Mouse (Mus musculus) heart, embryonic 14.5 days (tissue): ENCODE measurements around the gene Ikbip. TPM values are rescaled to one million over a fixed set of nuclear protein-coding genes. Genes with fewer than 3 reads are reported as not detected.
A peak's percentile ranks its signal among the peaks of the same experiment; 100 is the strongest.

ENCODE experiments used
- ATAC-seq: fragments of 200-750 bp; cut with Nextera tagmentation; 2 replicates; pipeline ENCODE4 v1.8.0; 2017; ENCODE audit warnings: low read depth, moderate TSS enrichment; ENCODE audit not compliant: insufficient number of reproducible peaks, insufficient read depth, low FRiP score
- H3K27ac ChIP-seq, 2 experiments: fragments of 200-500 bp in 1 of 2; fragments of 300-500 bp in 1 of 2; sonication (generic) in 1 of 2; replicated peaks in 1 of 2; 2 replicates each; pipeline ENCODE4 v1.5.1; 2012 to 2014; ENCODE audit warnings: low read depth in 2 of 2, low read length in 2 of 2, control low read depth in 1 of 2, mild to moderate bottlenecking in 1 of 2, mixed read lengths in 1 of 2; ENCODE audit not compliant: control insufficient read depth in 1 of 2, insufficient read depth in 1 of 2
- H3K27me3 ChIP-seq: fragments of 300-500 bp; sonication (generic); 2 replicates; pipeline ENCODE4 v1.6.1; 2014; ENCODE audit warnings: mild to moderate bottlenecking, low read length, control low read depth; ENCODE audit not compliant: control insufficient read depth, insufficient read depth
- H3K36me3 ChIP-seq: fragments of 300-500 bp; sonication (generic); 2 replicates; pipeline ENCODE4 v1.6.1; 2014; ENCODE audit warnings: mild to moderate bottlenecking, control low read depth, low read length, mixed read lengths; ENCODE audit not compliant: control insufficient read depth, insufficient read depth
- H3K4me1 ChIP-seq, 2 experiments: fragments of 200-500 bp in 1 of 2; fragments of 300-500 bp in 1 of 2; sonication (generic) in 1 of 2; 2 replicates each; pipeline ENCODE4 v1.6.1; 2012 to 2014; ENCODE audit warnings: low read length in 2 of 2, control low read depth in 1 of 2, mixed read lengths in 1 of 2; ENCODE audit not compliant: control insufficient read depth in 2 of 2, insufficient read depth in 2 of 2
- H3K4me2 ChIP-seq: fragments of 300-500 bp; sonication (generic); 2 replicates; pipeline ENCODE4 v1.6.1; 2014; ENCODE audit warnings: mild to moderate bottlenecking, low read length
- H3K4me3 ChIP-seq, 2 experiments: fragments of 200-500 bp in 1 of 2; fragments of 300-500 bp in 1 of 2; sonication (generic) in 1 of 2; 2 replicates each; pipeline ENCODE4 v1.5.1; 2012 to 2014; ENCODE audit warnings: low read length in 2 of 2, mild to moderate bottlenecking in 2 of 2, control low read depth in 1 of 2, low read depth in 1 of 2, moderate library complexity in 1 of 2; ENCODE audit not compliant: control insufficient read depth in 1 of 2, insufficient read depth in 1 of 2
- H3K9ac ChIP-seq: fragments of 300-500 bp; sonication (generic); 2 replicates; pipeline ENCODE4 v1.6.1; 2014; ENCODE audit warnings: mild to moderate bottlenecking, low read length
- H3K9me3 ChIP-seq: fragments of 300-500 bp; sonication (generic); 2 replicates; pipeline ENCODE4 v1.6.1; 2016; ENCODE audit warnings: low read length, control low read depth; ENCODE audit not compliant: control insufficient read depth
- WGBS: fragments of 180-500 bp; shearing (Covaris S2); extraction: QIAGEN DNeasy Blood & Tissue Kit; methylation state at CpG from one replicate; pipeline ENCODE4 v1.1.7; 2014; 5-methylcytosine and 5-hydroxymethylcytosine counted together
- polyA plus RNA-seq: library from polyadenylated mRNA; unstranded; fragments of >200 nt; fragmentation: Nextera tagmentation; extraction: Ambion mirVana; gene quantifications from 2 replicates; pipeline ENCODE4 v1.2.1, GENCODE M21; 2014

The Ikbip gene
- 43.7 and 48.3 TPM in 2 replicates for polyA plus RNA-seq

DNA sequence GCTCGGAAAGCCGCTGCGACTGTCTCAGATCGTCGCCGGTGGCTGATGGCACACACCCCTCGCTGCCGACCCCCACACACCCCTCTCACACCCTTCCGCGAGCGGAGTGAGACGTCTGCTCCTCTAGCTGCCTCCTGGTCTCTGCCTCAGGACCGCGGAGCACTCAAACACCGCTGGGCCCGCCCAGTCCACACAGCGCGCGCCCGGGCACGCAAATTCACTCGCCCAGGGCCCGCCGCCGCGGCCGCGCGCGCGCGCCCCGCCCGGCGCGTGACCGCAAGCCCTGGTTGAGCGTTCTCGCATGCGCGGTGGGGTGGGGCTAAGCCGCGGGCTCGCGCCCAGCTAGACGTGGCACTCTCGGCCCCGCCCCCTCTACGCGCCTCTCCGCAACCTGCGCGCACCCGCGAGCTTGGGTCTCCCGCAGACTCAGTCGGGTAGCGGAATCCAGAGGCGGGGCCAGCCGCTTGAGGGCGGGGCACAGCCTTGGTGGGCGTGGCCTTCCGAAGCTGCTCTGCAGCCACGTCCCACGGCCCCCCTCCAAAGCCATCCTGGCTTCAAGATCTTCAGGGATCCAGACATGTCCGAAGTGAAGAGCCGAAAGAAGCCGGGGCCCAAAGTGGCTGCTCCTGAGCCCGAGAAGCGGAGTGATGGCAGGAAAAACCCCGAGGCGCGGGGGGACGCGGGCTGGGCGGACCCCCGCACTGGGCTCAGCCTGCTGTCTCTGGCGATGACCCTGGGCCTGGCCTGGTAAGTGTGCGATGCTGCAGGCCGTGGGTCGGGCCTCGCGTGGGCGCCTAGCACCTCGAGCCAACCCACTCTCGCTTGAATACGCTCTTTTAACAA is at the start of gene Ikbip, which contains the start of gene Apaf1:
TSS of gene Ikbip (plus strand) at position 391 of the 843 bp plus-strand sequence.
TSS of gene Apaf1 (minus strand) at position 221 of the 843 bp plus-strand sequence.
- peak; percentile 97 for ATAC-seq
- Histone ChIP-seq H3K4me1 (peaks cover 0 to 8% of the 10 kb centered on the region in 2 experiments; a peak in 2 of 4 replicates), H3K9me3 (no peaks in the 10 kb centered on the region), H3K4me2 (peak within 1 kb of the TSS; percentile 88), H3K36me3 (peaks cover 18% of the 10 kb centered on the region), H3K9ac (peak within 1 kb of the TSS; percentile 91), H3K27ac (peak within 1 kb of the TSS; percentile 63 to 89), H3K4me3 (peak within 1 kb of the TSS; percentile 81 to 95), H3K27me3 (no peaks in the 10 kb centered on the region)
- WGBS, result under 1% methylated on average over 87 of the region's 87 CpGs

DNA sequence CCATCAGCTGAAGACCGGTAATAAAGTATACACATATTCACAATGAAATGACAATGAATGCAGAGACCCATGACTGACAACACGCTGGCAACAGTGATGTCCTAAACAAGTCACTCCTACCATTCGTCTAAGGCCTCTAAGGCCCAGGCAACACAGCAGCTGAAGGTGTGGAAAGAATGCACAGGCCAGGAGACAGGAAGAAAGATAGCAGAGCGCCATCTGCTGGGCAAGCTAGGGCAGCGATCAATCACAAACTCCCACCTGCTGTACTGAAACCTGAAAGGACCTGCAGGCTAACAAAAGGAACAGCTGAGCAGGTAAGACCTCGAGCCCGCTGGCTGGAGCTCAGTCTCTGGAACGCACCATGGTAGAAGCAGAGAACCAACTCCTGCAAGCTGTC is 48.8 kb upstream of the Ikbip start:
- 0 out of 4 replicates have a peak, but pooled peaks cover 0 to 2% of the 10 kb centered on the region in 2 experiments for H3K4me1 ChIP-seq
- H3K4me2 ChIP-seq, result no peak overlapping the region
- WGBS, result 23% methylated on average over 8 of the region's 8 CpGs
- H3K9me3 ChIP-seq, result no peaks in the 10 kb centered on the region
- no peaks in the 10 kb centered on the region for H3K27me3 ChIP-seq
- H3K9ac ChIP-seq, result no peak overlapping the region
- peaks cover 49% of the 10 kb centered on the region for H3K36me3 ChIP-seq
- no peak overlapping the region for H3K27ac ChIP-seq
- no peak for ATAC-seq
- no peak overlapping the region for H3K4me3 ChIP-seq

DNA sequence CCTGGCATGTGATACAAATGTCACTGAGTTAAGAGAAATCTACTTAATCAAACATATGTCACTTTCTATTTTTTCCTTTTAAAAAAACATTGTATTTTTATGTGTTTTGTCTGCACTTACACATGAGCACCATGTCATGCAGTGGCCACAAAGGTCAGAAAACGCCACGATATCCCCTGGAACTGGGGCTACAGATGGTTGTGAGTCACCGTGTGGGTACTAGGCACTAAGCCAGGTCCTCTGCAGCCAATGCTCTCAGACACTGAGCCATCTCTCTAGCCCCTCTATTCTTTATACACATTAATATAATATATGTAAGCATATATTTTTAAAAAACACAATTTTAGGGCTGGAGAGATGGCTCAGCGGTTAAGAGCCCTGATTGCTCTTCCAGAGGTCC is 33.0 kb upstream of the Ikbip start:
- Histone ChIP-seq H3K4me2 (no peak overlapping the region), H3K27me3 (no peaks in the 10 kb centered on the region), H3K9me3 (no peaks in the 10 kb centered on the region), H3K27ac (no peak overlapping the region), H3K4me3 (no peak overlapping the region), H3K9ac (no peak overlapping the region), H3K4me1 (no peaks in the 10 kb centered on the region), H3K36me3 (peaks cover 78% of the 10 kb centered on the region)
- 81% methylated on average over 4 of the region's 4 CpGs for WGBS
- ATAC-seq, result no peak

DNA sequence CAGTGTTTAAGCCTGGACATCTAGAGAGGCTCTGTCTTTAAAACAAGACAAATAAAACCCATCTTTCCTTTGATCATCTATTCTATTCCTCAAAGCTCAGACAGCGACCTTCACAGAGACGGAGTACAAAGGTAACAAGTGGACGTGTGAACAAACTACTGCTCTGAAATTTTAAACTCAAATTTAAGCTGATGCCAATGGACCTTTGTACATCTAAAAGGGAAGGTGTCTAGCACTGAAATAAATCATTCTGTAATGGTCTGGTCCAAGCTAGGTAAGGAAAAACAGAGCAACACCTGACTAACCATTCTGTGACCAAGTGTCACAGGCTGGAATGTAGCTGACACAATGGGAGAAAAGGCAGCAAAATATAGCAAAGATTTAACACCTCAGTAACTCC is 31.6 kb upstream of the Ikbip start:
- WGBS, result 92% methylated on average over 3 of the region's 3 CpGs
- no peak for ATAC-seq
- H3K9me3 ChIP-seq, result no peaks in the 10 kb centered on the region
- no peak overlapping the region for H3K9ac ChIP-seq
- H3K36me3 ChIP-seq, result peaks cover 87% of the 10 kb centered on the region
- H3K27me3 ChIP-seq, result no peaks in the 10 kb centered on the region
- H3K4me3 ChIP-seq, result no peak overlapping the region
- H3K27ac ChIP-seq, result no peak overlapping the region
- H3K4me1 ChIP-seq, result peaks cover 0 to 3% of the 10 kb centered on the region in 2 experiments; a peak in 1 of 4 replicates
- no peak overlapping the region for H3K4me2 ChIP-seq

DNA sequence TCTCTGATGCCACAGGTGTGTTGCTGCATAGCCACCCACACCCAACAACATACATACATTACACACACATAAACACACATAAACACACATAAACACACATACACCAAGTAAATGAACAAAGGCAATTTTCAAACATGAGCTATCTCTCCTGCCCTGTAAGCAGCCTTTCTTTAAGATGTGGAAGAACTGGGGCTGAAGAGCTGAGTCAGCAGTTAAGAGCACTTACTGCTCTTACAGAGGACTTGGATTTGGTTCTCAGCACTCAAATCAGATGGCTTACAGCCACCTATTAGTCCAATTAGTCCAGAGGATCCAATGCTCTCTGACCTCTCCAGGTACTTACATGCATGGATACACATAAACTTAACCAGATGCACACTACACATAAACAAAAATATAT is 30.0 kb upstream of the Ikbip start:
- Histone ChIP-seq H3K4me2 (no peak overlapping the region), H3K36me3 (peaks cover 84% of the 10 kb centered on the region)
- ATAC-seq, result no peak

DNA sequence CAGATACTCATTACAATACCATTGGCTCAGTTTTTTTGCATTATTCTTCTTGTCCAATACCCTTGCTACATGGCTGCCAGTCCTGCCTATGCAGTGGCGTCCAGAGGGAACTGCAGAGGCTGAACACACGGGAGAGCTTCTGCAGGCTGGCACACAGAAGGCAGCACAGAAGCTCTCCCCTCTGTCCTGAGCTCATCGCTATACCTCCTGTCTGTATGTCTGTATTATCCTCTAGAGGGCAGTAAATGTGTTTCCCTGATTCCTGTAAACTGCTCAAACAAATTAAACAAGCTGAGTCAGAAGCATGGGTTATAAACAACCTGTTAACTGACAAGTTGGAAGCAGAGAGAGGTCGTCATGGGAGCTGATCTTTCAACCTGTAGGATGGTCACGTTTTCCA is 22.0 kb upstream of the Ikbip start:
- H3K27ac ChIP-seq, result no peak overlapping the region
- no peaks in the 10 kb centered on the region for H3K9me3 ChIP-seq
- H3K4me3 ChIP-seq, result no peak overlapping the region
- no peak overlapping the region for H3K9ac ChIP-seq
- 39% methylated on average over 5 of the region's 5 CpGs for WGBS
- H3K4me1 ChIP-seq, result peaks cover 0 to 3% of the 10 kb centered on the region in 2 experiments; a peak in 2 of 4 replicates
- ATAC-seq, result no peak
- peaks cover 78% of the 10 kb centered on the region for H3K36me3 ChIP-seq
- no peaks in the 10 kb centered on the region for H3K27me3 ChIP-seq
- no peak overlapping the region for H3K4me2 ChIP-seq

More for the DNA sequence above, 30.0 kb upstream of the Ikbip start:
- Histone ChIP-seq H3K27me3 (no peaks in the 10 kb centered on the region), H3K9me3 (no peaks in the 10 kb centered on the region), H3K4me3 (no peak overlapping the region), H3K27ac (no peak overlapping the region), H3K9ac (no peak overlapping the region), H3K4me1 (peaks cover 0 to 3% of the 10 kb centered on the region in 2 experiments; a peak in 1 of 4 replicates)

DNA sequence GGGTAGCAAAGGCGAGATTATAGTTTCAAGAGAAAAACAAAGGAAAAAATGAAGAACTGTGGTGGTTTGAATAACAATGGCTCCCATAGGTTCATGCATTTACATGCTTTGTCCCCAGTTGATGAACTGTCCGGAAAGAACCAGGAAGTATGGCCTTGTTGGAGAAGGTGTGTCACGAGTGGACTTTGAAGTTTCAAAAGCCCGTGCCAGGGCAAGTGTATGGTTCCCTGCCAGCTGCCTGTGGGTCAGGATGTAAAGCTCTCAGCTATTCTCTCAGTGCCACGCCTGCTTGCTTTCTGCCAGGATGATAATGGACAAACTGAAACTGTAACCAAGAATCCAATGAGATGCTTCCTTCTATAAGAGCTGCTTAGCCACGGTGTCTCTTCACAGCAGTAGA is 20.4 kb upstream of the Ikbip start:
- Histone ChIP-seq H3K27ac (no peak overlapping the region), H3K9me3 (no peaks in the 10 kb centered on the region), H3K36me3 (peaks cover 81% of the 10 kb centered on the region), H3K27me3 (no peaks in the 10 kb centered on the region), H3K4me2 (no peak overlapping the region), H3K4me1 (peaks cover 0 to 3% of the 10 kb centered on the region in 2 experiments; a peak in 2 of 4 replicates), H3K4me3 (no peak overlapping the region), H3K9ac (no peak overlapping the region)
- WGBS, result 86% methylated on average over 6 of the region's 6 CpGs
- no peak for ATAC-seq
